Mouse (Mus musculus) adrenal gland, postnatal 10 days (tissue): ENCODE results near the gene Tmem161b. TPM values are rescaled to one million over a fixed set of nuclear protein-coding genes. Genes with fewer than 3 reads are reported as not detected.

ENCODE experiments used
- DNase-seq: peaks from one replicate; pipeline ENCODE4 v3.0.0; 2021; ENCODE audit warnings: mixed read lengths
- microRNA-seq: library from miRNA; unstranded; fragments of <30 nt; microRNA quantifications from one replicate; pipeline ENCODE4 v1.2.0, GENCODE M21; 2021
- total RNA-seq, 2 experiments: library from RNA; stranded (reverse); gene quantifications; 2 replicates each; pipeline ENCODE4 v1.2.3; 2021

Gene Tmem161b
- total RNA-seq, 2 experiments from 2014 or later = 22.6 to 23.6 TPM

DNA sequence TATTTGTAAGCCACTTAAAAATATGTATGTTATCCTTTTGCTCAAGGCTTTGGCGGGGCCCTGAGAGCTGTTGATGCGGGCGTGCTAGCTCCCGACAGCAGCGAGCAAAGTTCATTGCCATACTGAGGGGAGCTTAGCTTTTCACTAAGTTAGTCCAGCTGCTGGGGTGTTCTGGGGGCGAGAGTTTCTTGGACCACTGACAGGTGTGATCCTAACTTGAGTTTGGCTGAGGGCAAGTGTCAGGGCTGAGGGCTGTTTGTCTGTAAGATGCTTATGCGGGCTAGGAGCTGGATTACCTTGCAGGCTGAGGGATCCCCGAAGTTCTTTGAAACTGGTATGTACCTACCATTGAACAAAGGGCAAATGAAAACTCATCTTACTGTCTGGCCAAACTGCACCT, 123.0 kb downstream of the Tmem161b start:
- DNase-seq = no peak

Small RNA genes lying within 50 kb of the gene (microRNA-seq; reads per million reads assigned to microRNA genes)
- not detected for gene Gm24331
